Mouse (Mus musculus): ENCODE measurements around the gene Mmp9.

DNA sequence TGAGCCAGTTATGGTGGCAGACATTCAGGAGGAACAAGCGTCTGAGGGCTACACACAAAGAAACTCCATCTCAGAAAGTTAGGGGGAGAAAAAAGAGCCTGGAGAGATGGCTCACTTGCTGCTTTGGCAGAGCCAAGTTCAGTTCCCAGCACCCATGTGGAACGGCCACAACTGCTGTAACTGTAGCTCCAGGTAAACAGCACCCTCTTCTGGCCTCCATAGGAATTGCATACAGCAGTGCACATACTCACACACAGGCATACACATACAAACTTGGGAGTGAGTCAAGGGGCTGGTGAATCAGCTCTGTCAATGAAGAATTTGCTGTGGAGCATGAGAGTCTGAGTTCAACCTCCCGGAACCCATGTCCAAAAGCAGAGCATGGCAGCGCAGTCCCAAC, 34.5 kb upstream of the Mmp9 start:
- TF ChIP-seq CTCF (conservative IDR thresholded peaks at IDR 0.05; ENCODE audit: low read length) (peak; percentile 97), NANOG (IDR thresholded peaks at IDR 0.05; ENCODE audit: borderline replicate concordance, low read length) (no peak), POU5F1 (IDR thresholded peaks at IDR 0.05; ENCODE audit: borderline replicate concordance, low read length) (no peak)

Data from E14TG2a.4 (cell line).